Mouse (Mus musculus) testis, adult 2 months (tissue): ENCODE measurements at regions not wholly inside any gene's neighbourhood (a gene's known extent, or its start where the extent isn't known, plus 50 kb on each side); places are given as distances from the start of the nearest gene placed in this dataset.
A peak's percentile ranks its signal among the peaks of the same experiment; 100 is the strongest.

Source experiments
- CTCF ChIP-seq: fragments of 200-500 bp; IDR thresholded peaks from 2 replicates; pipeline ENCODE4 v1.5.1; 2012; ENCODE audit warnings: low read depth, mild to moderate bottlenecking, inconsistent platforms, low read length, moderate library complexity; ENCODE audit not compliant: control insufficient read depth, insufficient read depth, insufficient replicate concordance
- POLR2A ChIP-seq: fragments of 200-500 bp; IDR thresholded peaks from 2 replicates; pipeline ENCODE4 v1.6.1; 2012; ENCODE audit warnings: low read depth, mild to moderate bottlenecking, inconsistent platforms, low read length, moderate library complexity; ENCODE audit not compliant: control insufficient read depth

GRCm38 (mm10) chr16:27138987-27139386 lies 147.5 kb upstream of the Gmnc start:
- TF ChIP-seq POLR2A: no peak
- peak; percentile 15; the same call in 1 of the 2 replicates for TF ChIP-seq CTCF
